Mouse (Mus musculus): ENCODE measurements around the gene Epb41. TPM values are rescaled to one million over a fixed set of nuclear protein-coding genes. Genes with fewer than 3 reads are reported as not detected.
A peak's percentile ranks its signal among the peaks of the same experiment; 100 is the strongest.

Gene Epb41
- polyA plus RNA-seq, 1 experiment from 2014 or later, result 59.6 TPM

DNA sequence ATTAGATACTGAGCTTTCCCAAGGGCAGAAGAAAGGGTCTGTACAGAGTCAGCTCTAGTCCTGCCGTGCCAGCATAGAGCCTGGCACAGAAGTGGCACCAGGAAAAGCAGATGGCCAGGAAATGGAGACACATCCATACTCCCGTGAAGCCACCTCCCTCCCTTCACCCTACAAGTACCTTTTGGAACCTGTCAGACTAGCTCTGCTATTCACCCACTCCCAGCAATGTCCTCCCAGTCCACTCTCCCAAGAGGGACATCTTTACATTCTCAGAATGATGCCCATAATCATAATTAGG is 7.2 kb downstream of the Epb41 start:
- H3K9ac ChIP-seq (ENCODE audit: low read length), result no peak overlapping the region
- H3K4me2 ChIP-seq (ENCODE audit: low read length), result no peak overlapping the region
- 48% methylated on average over 2 of the region's 2 CpGs for WGBS
- H3K4me3 ChIP-seq (ENCODE audit: low read depth, low read length), result no peak overlapping the region
- H3K36me3 ChIP-seq (ENCODE audit: control insufficient read depth, insufficient read depth, low read length), result no peaks in the 10 kb centered on the region
- no peak for ATAC-seq (replicated peaks; ENCODE audit: low FRiP score, low TSS enrichment, low read depth)
- H3K4me1 ChIP-seq (replicated peaks; ENCODE audit: control insufficient read depth, insufficient read depth, low read length), result 0 out of 2 replicates have a peak, but pooled peaks cover 6% of the 10 kb centered on the region
- H3K27ac ChIP-seq (ENCODE audit: low read depth), result no peak overlapping the region
- no peaks in the 10 kb centered on the region for H3K27me3 ChIP-seq (replicated peaks; ENCODE audit: control insufficient read depth, insufficient read depth, low read length)
- no peak for DNase-seq (ENCODE audit: low spot score)
- H3K9me3 ChIP-seq (ENCODE audit: control insufficient read depth, low read length), result no peaks in the 10 kb centered on the region

DNA sequence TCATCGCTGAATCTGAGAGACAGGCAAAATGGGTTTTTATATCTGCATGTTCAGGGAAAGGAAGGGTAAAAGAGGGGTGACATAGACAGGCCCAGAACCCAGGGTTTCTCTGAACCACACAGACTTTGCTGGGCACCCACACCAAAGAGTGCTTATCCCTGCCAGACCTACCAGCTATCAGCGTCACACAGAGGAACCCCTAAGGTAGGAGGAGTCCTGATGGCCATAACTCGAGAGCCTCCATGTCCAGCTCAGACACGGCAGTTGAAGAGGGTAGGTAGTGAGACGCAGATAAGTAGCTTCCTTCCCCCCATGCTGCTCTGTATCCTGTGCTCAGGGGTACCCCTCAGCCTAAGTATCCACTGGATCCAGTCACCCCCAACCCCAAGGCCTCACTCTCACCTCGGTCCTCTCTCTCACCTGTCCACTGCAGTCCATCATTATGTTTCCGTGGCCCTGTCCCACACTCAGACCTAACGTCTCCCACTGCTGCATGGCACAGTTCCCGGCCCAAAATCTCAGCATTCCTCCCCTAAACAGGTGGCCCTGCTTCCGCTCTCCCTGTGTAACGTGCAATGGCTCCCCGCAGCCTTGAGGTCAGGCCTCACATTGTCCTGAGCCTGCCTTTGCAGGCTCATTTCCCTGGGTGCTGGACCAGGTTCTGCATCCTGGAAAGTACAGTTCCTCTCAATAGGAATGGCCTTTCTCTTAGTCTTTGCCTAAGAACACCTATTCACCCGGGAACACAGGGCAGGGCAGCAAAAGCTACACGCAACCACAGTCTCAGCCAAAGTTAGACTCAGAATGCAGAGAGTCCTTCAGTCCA is 7.8 kb downstream of the Epb41 start:
- Histone ChIP-seq H3K9ac (ENCODE audit: low read length) (no peak overlapping the region), H3K4me1 (replicated peaks; ENCODE audit: control insufficient read depth, insufficient read depth, low read length) (0 out of 2 replicates have a peak, but pooled peaks cover 7% of the 10 kb centered on the region), H3K27me3 (replicated peaks; ENCODE audit: control insufficient read depth, insufficient read depth, low read length) (no peaks in the 10 kb centered on the region), H3K27ac (ENCODE audit: low read depth) (no peak overlapping the region), H3K36me3 (ENCODE audit: control insufficient read depth, insufficient read depth, low read length) (no peaks in the 10 kb centered on the region), H3K4me3 (ENCODE audit: low read depth, low read length) (no peak overlapping the region), H3K9me3 (ENCODE audit: control insufficient read depth, low read length) (no peaks in the 10 kb centered on the region), H3K4me2 (ENCODE audit: low read length) (no peak overlapping the region)
- no peak for DNase-seq (ENCODE audit: low spot score)
- 78% methylated on average over 14 of the region's 14 CpGs for WGBS
- no peak for ATAC-seq (replicated peaks; ENCODE audit: low FRiP score, low TSS enrichment, low read depth)

DNA sequence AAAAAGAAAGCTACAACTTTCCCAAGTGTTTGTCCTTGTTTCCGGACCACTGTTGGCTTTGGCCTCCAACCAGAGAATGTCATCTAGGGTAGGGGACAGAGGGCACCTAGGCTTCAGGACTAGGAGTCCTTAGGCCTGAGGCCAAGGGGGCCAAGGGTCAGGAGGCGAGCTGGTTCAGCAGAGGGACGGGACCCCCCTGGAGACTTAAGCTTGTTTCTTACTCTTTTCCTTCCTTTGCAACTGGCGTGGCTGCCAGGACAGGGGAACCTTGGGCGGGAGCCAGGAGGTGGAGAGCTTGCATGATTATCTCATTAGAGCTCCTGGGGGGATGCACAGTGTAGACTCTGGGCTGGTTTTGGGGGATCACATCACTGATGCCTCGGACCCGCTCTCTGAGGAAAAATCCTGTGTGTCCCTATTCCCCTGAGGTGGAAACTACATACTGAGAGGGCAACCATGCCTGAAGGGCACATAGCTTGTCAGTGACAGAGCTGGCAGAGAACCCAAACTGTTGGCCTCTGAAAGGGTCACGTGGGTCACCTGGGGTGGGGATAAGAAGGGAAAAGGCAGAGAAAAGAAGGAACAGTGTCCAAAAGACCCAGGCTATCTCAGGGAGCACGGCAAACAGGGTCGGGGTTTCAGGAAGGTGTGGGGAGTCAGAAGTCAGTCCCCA is 8.9 kb downstream of the Epb41 start:
- 0 out of 2 replicates have a peak, but pooled peaks cover 8% of the 10 kb centered on the region for H3K4me1 ChIP-seq (replicated peaks; ENCODE audit: control insufficient read depth, insufficient read depth, low read length)
- H3K27me3 ChIP-seq (replicated peaks; ENCODE audit: control insufficient read depth, insufficient read depth, low read length), result no peaks in the 10 kb centered on the region
- H3K27ac ChIP-seq (ENCODE audit: low read depth), result no peak overlapping the region
- no peak overlapping the region for H3K4me3 ChIP-seq (ENCODE audit: low read depth, low read length)
- no peak overlapping the region for H3K9ac ChIP-seq (ENCODE audit: low read length)
- no peaks in the 10 kb centered on the region for H3K36me3 ChIP-seq (ENCODE audit: control insufficient read depth, insufficient read depth, low read length)
- H3K9me3 ChIP-seq (ENCODE audit: control insufficient read depth, low read length), result no peaks in the 10 kb centered on the region
- DNase-seq (ENCODE audit: low spot score) (no peak), ATAC-seq (replicated peaks; ENCODE audit: low FRiP score, low TSS enrichment, low read depth) (no peak)
- H3K4me2 ChIP-seq (ENCODE audit: low read length), result no peak overlapping the region
- 69% methylated on average over 10 of the region's 10 CpGs for WGBS

DNA sequence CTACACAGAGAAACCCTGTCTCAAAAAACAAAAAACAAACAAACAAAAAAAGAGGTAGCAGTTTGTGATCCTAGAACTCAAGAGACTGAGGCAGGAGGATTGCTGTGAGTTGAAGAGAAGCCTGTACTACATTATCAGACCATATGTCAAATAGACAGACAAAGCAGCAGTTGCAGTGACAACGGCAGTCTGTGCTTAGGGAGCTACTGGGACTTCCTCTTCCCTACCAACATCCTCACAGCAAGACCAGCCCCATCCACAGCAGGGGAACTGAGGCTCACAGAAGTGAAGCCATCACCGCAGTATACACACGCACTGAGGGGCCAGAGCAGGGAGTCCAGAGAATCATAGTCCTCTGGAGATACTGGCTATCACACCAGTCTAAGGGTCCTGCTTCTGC is 9.5 kb downstream of the Epb41 start:
- H3K4me3 ChIP-seq (ENCODE audit: low read depth, low read length), result no peak overlapping the region

GRCm38 (mm10) chr4:132064550-132064949 is 10.6 kb downstream of the Epb41 start:
- ATAC-seq (replicated peaks; ENCODE audit: low FRiP score, low TSS enrichment, low read depth) (no peak; the same call in 1 of the 2 replicates), DNase-seq (ENCODE audit: low spot score) (no peak)
- WGBS, result 74% methylated on average over 5 of the region's 5 CpGs

More for the DNA sequence above, 9.5 kb downstream of the Epb41 start:
- no peaks in the 10 kb centered on the region for H3K27me3 ChIP-seq (replicated peaks; ENCODE audit: control insufficient read depth, insufficient read depth, low read length)
- no peaks in the 10 kb centered on the region for H3K36me3 ChIP-seq (ENCODE audit: control insufficient read depth, insufficient read depth, low read length)
- 80% methylated on average over 3 of the region's 3 CpGs for WGBS
- H3K4me2 ChIP-seq (ENCODE audit: low read length), result no peak overlapping the region
- H3K9ac ChIP-seq (ENCODE audit: low read length), result no peak overlapping the region
- H3K9me3 ChIP-seq (ENCODE audit: control insufficient read depth, low read length), result no peaks in the 10 kb centered on the region
- ATAC-seq (replicated peaks; ENCODE audit: low FRiP score, low TSS enrichment, low read depth) (no peak), DNase-seq (ENCODE audit: low spot score) (no peak)
- 0 out of 2 replicates have a peak, but pooled peaks cover 8% of the 10 kb centered on the region for H3K4me1 ChIP-seq (replicated peaks; ENCODE audit: control insufficient read depth, insufficient read depth, low read length)
- no peak overlapping the region for H3K27ac ChIP-seq (ENCODE audit: low read depth)

GRCm38 (mm10) chr4:132062934-132063884 is 11.9 kb downstream of the Epb41 start:
- Histone ChIP-seq H3K27me3 (replicated peaks; ENCODE audit: control insufficient read depth, insufficient read depth, low read length) (no peaks in the 10 kb centered on the region), H3K4me1 (replicated peaks; ENCODE audit: control insufficient read depth, insufficient read depth, low read length) (0 out of 2 replicates have a peak, but pooled peaks cover 8% of the 10 kb centered on the region), H3K27ac (ENCODE audit: low read depth) (no peak overlapping the region), H3K4me2 (ENCODE audit: low read length) (no peak overlapping the region), H3K36me3 (ENCODE audit: control insufficient read depth, insufficient read depth, low read length) (no peaks in the 10 kb centered on the region), H3K4me3 (ENCODE audit: low read depth, low read length) (no peak overlapping the region), H3K9ac (ENCODE audit: low read length) (no peak overlapping the region), H3K9me3 (ENCODE audit: control insufficient read depth, low read length) (no peaks in the 10 kb centered on the region)
- WGBS, result 58% methylated on average over 17 of the region's 17 CpGs
- ATAC-seq (replicated peaks; ENCODE audit: low FRiP score, low TSS enrichment, low read depth) (no peak), DNase-seq (ENCODE audit: low spot score) (no peak)

More at GRCm38 (mm10) chr4:132064550-132064949, 10.6 kb downstream of the Epb41 start:
- Histone ChIP-seq H3K9me3 (ENCODE audit: control insufficient read depth, low read length) (no peaks in the 10 kb centered on the region), H3K4me3 (ENCODE audit: low read depth, low read length) (no peak overlapping the region), H3K36me3 (ENCODE audit: control insufficient read depth, insufficient read depth, low read length) (no peaks in the 10 kb centered on the region), H3K9ac (ENCODE audit: low read length) (no peak overlapping the region), H3K27ac (ENCODE audit: low read depth) (0 out of 2 replicates have a peak overlapping the region, but pooled peaks have one; percentile 22), H3K4me1 (replicated peaks; ENCODE audit: control insufficient read depth, insufficient read depth, low read length) (0 out of 2 replicates have a peak, but pooled peaks cover 8% of the 10 kb centered on the region), H3K4me2 (ENCODE audit: low read length) (no peak overlapping the region), H3K27me3 (replicated peaks; ENCODE audit: control insufficient read depth, insufficient read depth, low read length) (no peaks in the 10 kb centered on the region)

- H3K27me3 ChIP-seq (replicated peaks; ENCODE audit: control insufficient read depth, insufficient read depth, low read length), result no peaks in the 10 kb centered on the region
- H3K9me3 ChIP-seq (ENCODE audit: control insufficient read depth, low read length), result no peaks in the 10 kb centered on the region
- DNase-seq (ENCODE audit: low spot score) (no peak), ATAC-seq (replicated peaks; ENCODE audit: low FRiP score, low TSS enrichment, low read depth) (no peak)
- H3K4me3 ChIP-seq (ENCODE audit: low read depth, low read length), result no peak overlapping the region
- no peak overlapping the region for H3K27ac ChIP-seq (ENCODE audit: low read depth)
- H3K4me2 ChIP-seq (ENCODE audit: low read length), result no peak overlapping the region
- no peak overlapping the region for H3K9ac ChIP-seq (ENCODE audit: low read length)
- H3K36me3 ChIP-seq (ENCODE audit: control insufficient read depth, insufficient read depth, low read length), result no peaks in the 10 kb centered on the region
- 0 out of 2 replicates have a peak, but pooled peaks cover 8% of the 10 kb centered on the region for H3K4me1 ChIP-seq (replicated peaks; ENCODE audit: control insufficient read depth, insufficient read depth, low read length)
- 62% methylated on average over 8 of the region's 8 CpGs for WGBS
Measured at GRCm38 (mm10) chr4:132062289-132062688, 12.8 kb downstream of the Epb41 start.
